Mouse (Mus musculus) heart, embryonic 13.5 days (tissue): ENCODE data around the gene Cep135. TPM values are rescaled to one million over a fixed set of nuclear protein-coding genes. Genes with fewer than 3 reads are reported as not detected.
A peak's percentile ranks its signal among the peaks of the same experiment; 100 is the strongest.

Experiments
- ATAC-seq: fragments of 200-750 bp; cut with Nextera tagmentation; 2 replicates; pipeline ENCODE4 v1.8.0; 2017; ENCODE audit warnings: moderate TSS enrichment; ENCODE audit not compliant: insufficient number of reproducible peaks, low FRiP score, low TSS enrichment; ENCODE audit errors: extremely low read depth
- H3K27ac ChIP-seq: fragments of 300-500 bp; sonication (generic); replicated peaks from 2 replicates; pipeline ENCODE4 v1.5.1; 2015; ENCODE audit warnings: moderate library complexity, mild to moderate bottlenecking, inconsistent platforms
- H3K27me3 ChIP-seq: fragments of 300-500 bp; sonication (generic); replicated peaks from 2 replicates; pipeline ENCODE4 v1.6.1; 2015; ENCODE audit warnings: mild to moderate bottlenecking, inconsistent platforms
- H3K36me3 ChIP-seq: fragments of 300-500 bp; sonication (generic); 2 replicates; pipeline ENCODE4 v1.6.1; 2015; ENCODE audit warnings: mild to moderate bottlenecking, inconsistent platforms
- H3K4me1 ChIP-seq: fragments of 300-500 bp; sonication (generic); 2 replicates; pipeline ENCODE4 v1.6.1; 2015; ENCODE audit warnings: inconsistent platforms
- H3K4me2 ChIP-seq: fragments of 300-500 bp; sonication (generic); 2 replicates; pipeline ENCODE4 v1.6.1; 2015; ENCODE audit warnings: inconsistent platforms, mild to moderate bottlenecking, moderate library complexity
- H3K4me3 ChIP-seq: fragments of 300-500 bp; sonication (generic); 2 replicates; pipeline ENCODE4 v1.5.1; 2015; ENCODE audit warnings: moderate library complexity, mild to moderate bottlenecking, inconsistent platforms
- H3K9ac ChIP-seq: fragments of 300-500 bp; sonication (generic); 2 replicates; pipeline ENCODE4 v1.6.1; 2015; ENCODE audit warnings: inconsistent platforms, mild to moderate bottlenecking, moderate library complexity
- H3K9me3 ChIP-seq: fragments of 300-500 bp; sonication (generic); 2 replicates; pipeline ENCODE4 v1.6.1; 2016; ENCODE audit warnings: inconsistent platforms
- WGBS: fragments of 180-500 bp; shearing (Covaris S2); methylation state at CpG from one replicate; pipeline ENCODE4 v1.1.7; 2015; ENCODE audit warnings: mixed read lengths; 5-methylcytosine and 5-hydroxymethylcytosine counted together
- polyA plus RNA-seq: library from polyadenylated mRNA; unstranded; fragments of >200 nt; fragmentation: Nextera tagmentation; extraction: Ambion mirVana; gene quantifications from 2 replicates; pipeline ENCODE4 v1.2.1, GENCODE M21; 2015

The Cep135 gene
- polyA plus RNA-seq, 1 experiment from 2014 or later: 5.0 TPM

- Histone ChIP-seq H3K27ac (no peak overlapping the region), H3K4me3 (no peak overlapping the region), H3K36me3 (peaks cover 58% of the 10 kb centered on the region), H3K27me3 (no peaks in the 10 kb centered on the region), H3K9me3 (no peaks in the 10 kb centered on the region), H3K9ac (no peak overlapping the region), H3K4me1 (no peaks in the 10 kb centered on the region), H3K4me2 (no peak overlapping the region)
- no peak for ATAC-seq
- WGBS: 89% methylated on average over 10 of the region's 10 CpGs
Observed at GRCm38 (mm10) chr5:76645091-76645868, 56.8 kb downstream of the Cep135 start.

- 69% methylated on average over 4 of the region's 4 CpGs for WGBS
- Histone ChIP-seq H3K9ac (no peak overlapping the region), H3K4me2 (no peak overlapping the region), H3K4me3 (no peak overlapping the region), H3K36me3 (peaks cover 15% of the 10 kb centered on the region), H3K9me3 (no peaks in the 10 kb centered on the region), H3K27me3 (peaks cover 2% of the 10 kb centered on the region; the same call in 1 of the 2 replicates), H3K27ac (no peak overlapping the region), H3K4me1 (no peaks in the 10 kb centered on the region)
- no peak for ATAC-seq
Observed at GRCm38 (mm10) chr5:76649897-76650296, 61.4 kb downstream of the Cep135 start.

DNA sequence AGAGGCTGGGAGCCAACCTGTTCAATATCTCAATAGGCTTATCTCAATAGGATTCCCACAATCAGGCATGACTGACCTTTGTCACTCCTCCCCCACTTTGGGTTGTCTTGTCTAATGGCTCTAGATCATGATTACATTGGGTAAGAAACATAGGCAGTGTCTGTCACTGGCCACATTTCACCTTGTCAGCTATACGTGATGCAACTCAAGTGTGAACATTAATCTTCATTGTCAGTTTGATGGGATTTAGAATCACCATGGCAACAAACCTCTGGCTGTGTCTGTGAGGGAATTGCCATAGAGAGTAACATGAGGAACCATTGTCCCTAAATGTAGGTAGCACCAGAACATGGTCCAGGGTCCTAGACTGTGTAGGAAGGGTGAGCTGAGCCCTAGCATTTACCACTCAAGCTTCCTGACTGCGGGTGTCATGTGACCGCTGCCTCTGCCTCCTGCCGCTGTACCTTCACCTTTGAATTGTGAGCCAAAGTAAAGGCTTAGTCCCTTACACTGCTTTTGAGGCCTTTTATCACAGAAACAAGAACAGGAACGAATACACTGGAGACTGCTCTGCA is 62.7 kb downstream of the Cep135 start:
- no peak for ATAC-seq
- H3K4me2 ChIP-seq: no peak overlapping the region
- 57% methylated on average over 5 of the region's 5 CpGs for WGBS

GRCm38 (mm10) chr5:76656212-76656611 is 67.7 kb downstream of the Cep135 start, which contains the start of gene C530008M17Rik:
Gene C530008M17Rik (plus strand): TSS chr5:76656512.
- H3K4me1 ChIP-seq: peaks cover 3% of the 10 kb centered on the region; the same call in 1 of the 2 replicates
- no peaks in the 10 kb centered on the region for H3K36me3 ChIP-seq
- no peaks in the 10 kb centered on the region for H3K9me3 ChIP-seq
- peaks cover 4% of the 10 kb centered on the region; the same call in 1 of the 2 replicates for H3K27me3 ChIP-seq
- no peak for ATAC-seq
- peak within 1 kb of the TSS; percentile 76 for H3K4me3 ChIP-seq
- H3K4me2 ChIP-seq: peak within 1 kb of the TSS; percentile 96
- WGBS: 84% methylated on average over 2 of the region's 2 CpGs
- H3K9ac ChIP-seq: peak within 1 kb of the TSS; percentile 87
- H3K27ac ChIP-seq: no peak within 1 kb of the TSS

More for the DNA sequence above, 62.7 kb downstream of the Cep135 start:
- no peak overlapping the region for H3K9ac ChIP-seq
- peaks cover 11% of the 10 kb centered on the region for H3K36me3 ChIP-seq
- H3K27me3 ChIP-seq: peaks cover 4% of the 10 kb centered on the region; the same call in 1 of the 2 replicates
- H3K4me1 ChIP-seq: no peaks in the 10 kb centered on the region
- no peak overlapping the region for H3K27ac ChIP-seq
- H3K9me3 ChIP-seq: no peaks in the 10 kb centered on the region
- no peak overlapping the region for H3K4me3 ChIP-seq

DNA sequence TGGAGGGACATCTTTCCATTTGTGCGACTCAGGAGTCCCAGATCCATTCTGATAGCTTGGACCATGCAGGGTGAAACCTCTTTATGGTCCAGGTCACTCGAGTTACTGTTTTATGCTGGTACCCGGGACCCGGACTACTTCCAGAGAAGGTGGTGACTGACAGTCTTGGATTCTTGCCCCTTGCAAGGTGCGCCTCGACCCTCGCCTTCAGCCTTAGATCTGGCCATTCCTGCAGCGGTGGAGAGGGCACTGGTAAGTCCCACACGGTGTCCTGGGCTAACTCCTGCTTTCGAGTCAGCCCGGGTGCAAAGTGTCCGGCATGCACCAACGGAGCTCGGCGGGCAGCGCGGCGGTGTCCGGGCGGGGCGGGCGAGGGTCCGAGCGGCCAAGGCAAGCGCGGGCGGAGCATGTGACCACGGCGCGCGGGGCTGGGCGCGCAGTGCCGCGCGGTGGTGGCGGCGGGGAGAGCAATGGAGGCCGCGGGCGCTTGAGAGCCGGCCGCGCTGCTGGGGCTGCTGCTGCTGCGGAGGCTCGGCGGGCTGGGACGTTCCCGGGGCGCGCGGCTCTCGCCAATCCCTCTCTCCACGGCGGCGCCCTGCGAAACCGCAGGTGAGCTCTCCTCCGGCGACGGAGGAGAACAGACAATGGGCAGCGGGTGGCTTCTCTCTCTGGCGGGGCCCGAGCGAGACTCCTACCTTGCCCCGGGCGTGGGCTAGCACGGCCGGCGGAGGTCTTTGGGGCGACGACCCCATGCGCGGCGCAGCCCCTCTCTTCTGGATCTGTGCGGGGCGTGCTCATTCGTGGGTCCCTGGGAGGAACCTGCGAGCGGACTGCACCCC is 69.0 kb downstream of the Cep135 start:
- ATAC-seq: peak; percentile 75; the same call in 1 of the 2 replicates
- WGBS: 1% methylated on average over 66 of the region's 80 CpGs
- no peaks in the 10 kb centered on the region for H3K9me3 ChIP-seq
- H3K4me1 ChIP-seq: peaks cover 3% of the 10 kb centered on the region; the same call in 1 of the 2 replicates
- peaks cover 4% of the 10 kb centered on the region; the same call in 1 of the 2 replicates for H3K27me3 ChIP-seq
- peak overlapping the region; percentile 76 for H3K4me3 ChIP-seq
- H3K9ac ChIP-seq: peak overlapping the region; percentile 87
- H3K27ac ChIP-seq: no peak overlapping the region
- no peaks in the 10 kb centered on the region for H3K36me3 ChIP-seq
- peak overlapping the region; percentile 96 for H3K4me2 ChIP-seq

- 6% methylated on average over 38 of the region's 38 CpGs for WGBS
- ATAC-seq: 0 out of 2 replicates have a peak, but pooled peaks have one; percentile 29
Observed at GRCm38 (mm10) chr5:76658084-76658934, 69.8 kb downstream of the Cep135 start.

GRCm38 (mm10) chr5:76659958-76660635 is 71.6 kb downstream of the Cep135 start:
- 81% methylated on average over 8 of the region's 8 CpGs for WGBS
- H3K4me2 ChIP-seq: no peak overlapping the region
- H3K27me3 ChIP-seq: 0 out of 2 replicates have a peak, but pooled peaks cover under 1% of the 10 kb centered on the region
- no peaks in the 10 kb centered on the region for H3K36me3 ChIP-seq
- ATAC-seq: no peak
- peaks cover 3% of the 10 kb centered on the region; the same call in 1 of the 2 replicates for H3K4me1 ChIP-seq
- no peak overlapping the region for H3K27ac ChIP-seq
- no peaks in the 10 kb centered on the region for H3K9me3 ChIP-seq
- H3K4me3 ChIP-seq: no peak overlapping the region
- no peak overlapping the region for H3K9ac ChIP-seq

More at GRCm38 (mm10) chr5:76658084-76658934, 69.8 kb downstream of the Cep135 start:
- Histone ChIP-seq H3K4me2 (peak overlapping the region; percentile 96), H3K9me3 (no peaks in the 10 kb centered on the region), H3K4me3 (peak overlapping the region; percentile 76), H3K27me3 (peaks cover 4% of the 10 kb centered on the region; the same call in 1 of the 2 replicates), H3K9ac (peak overlapping the region; percentile 87), H3K4me1 (peaks cover 3% of the 10 kb centered on the region; the same call in 1 of the 2 replicates), H3K36me3 (no peaks in the 10 kb centered on the region), H3K27ac (no peak overlapping the region)

GRCm38 (mm10) chr5:76661310-76661709 is 72.8 kb downstream of the Cep135 start:
- Histone ChIP-seq H3K9ac (no peak overlapping the region), H3K4me3 (no peak overlapping the region), H3K27me3 (no peaks in the 10 kb centered on the region), H3K9me3 (no peaks in the 10 kb centered on the region), H3K4me1 (peaks cover 3% of the 10 kb centered on the region; the same call in 1 of the 2 replicates), H3K4me2 (no peak overlapping the region), H3K36me3 (no peaks in the 10 kb centered on the region), H3K27ac (no peak overlapping the region)
- no peak for ATAC-seq
- 63% methylated on average over 4 of the region's 4 CpGs for WGBS

DNA sequence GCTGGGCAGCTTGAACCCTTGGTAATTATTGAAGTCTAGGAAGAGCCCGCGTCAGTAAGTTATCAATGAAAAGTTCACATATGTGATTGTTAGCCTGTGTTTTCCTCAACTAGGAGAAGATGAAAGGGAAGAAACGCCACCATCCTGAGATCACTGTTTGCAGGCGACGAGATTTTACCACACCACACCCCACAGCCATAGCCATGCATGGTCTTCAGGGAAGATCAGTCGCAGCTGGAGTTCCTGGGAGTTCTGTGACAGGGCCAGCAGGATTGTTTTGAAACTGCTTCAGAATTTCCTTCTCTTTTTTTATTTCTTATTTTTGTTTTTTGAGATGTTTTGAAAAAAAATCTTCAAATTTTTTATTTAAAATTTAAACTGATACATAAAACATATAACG is 76.4 kb downstream of the Cep135 start:
- WGBS: 78% methylated on average over 7 of the region's 7 CpGs
- H3K4me3 ChIP-seq: no peak overlapping the region
- no peaks in the 10 kb centered on the region for H3K27me3 ChIP-seq
- no peak overlapping the region for H3K27ac ChIP-seq
- H3K4me1 ChIP-seq: no peaks in the 10 kb centered on the region
- no peak overlapping the region for H3K4me2 ChIP-seq
- no peak overlapping the region for H3K9ac ChIP-seq
- no peaks in the 10 kb centered on the region for H3K9me3 ChIP-seq
- H3K36me3 ChIP-seq: no peaks in the 10 kb centered on the region
- no peak for ATAC-seq

GRCm38 (mm10) chr5:76665421-76665820 is 76.9 kb downstream of the Cep135 start:
- WGBS: 47% methylated on average over 7 of the region's 7 CpGs
- no peak for ATAC-seq

More at GRCm38 (mm10) chr5:76665421-76665820, 76.9 kb downstream of the Cep135 start:
- H3K9me3 ChIP-seq: no peaks in the 10 kb centered on the region
- no peaks in the 10 kb centered on the region for H3K36me3 ChIP-seq
- H3K9ac ChIP-seq: no peak overlapping the region
- H3K27me3 ChIP-seq: no peaks in the 10 kb centered on the region
- H3K27ac ChIP-seq: no peak overlapping the region
- no peak overlapping the region for H3K4me2 ChIP-seq
- H3K4me3 ChIP-seq: no peak overlapping the region
- no peaks in the 10 kb centered on the region for H3K4me1 ChIP-seq
